Mouse (Mus musculus): Measurements from ENCODE around the gene Irf3.

Irf3 gene

DNA sequence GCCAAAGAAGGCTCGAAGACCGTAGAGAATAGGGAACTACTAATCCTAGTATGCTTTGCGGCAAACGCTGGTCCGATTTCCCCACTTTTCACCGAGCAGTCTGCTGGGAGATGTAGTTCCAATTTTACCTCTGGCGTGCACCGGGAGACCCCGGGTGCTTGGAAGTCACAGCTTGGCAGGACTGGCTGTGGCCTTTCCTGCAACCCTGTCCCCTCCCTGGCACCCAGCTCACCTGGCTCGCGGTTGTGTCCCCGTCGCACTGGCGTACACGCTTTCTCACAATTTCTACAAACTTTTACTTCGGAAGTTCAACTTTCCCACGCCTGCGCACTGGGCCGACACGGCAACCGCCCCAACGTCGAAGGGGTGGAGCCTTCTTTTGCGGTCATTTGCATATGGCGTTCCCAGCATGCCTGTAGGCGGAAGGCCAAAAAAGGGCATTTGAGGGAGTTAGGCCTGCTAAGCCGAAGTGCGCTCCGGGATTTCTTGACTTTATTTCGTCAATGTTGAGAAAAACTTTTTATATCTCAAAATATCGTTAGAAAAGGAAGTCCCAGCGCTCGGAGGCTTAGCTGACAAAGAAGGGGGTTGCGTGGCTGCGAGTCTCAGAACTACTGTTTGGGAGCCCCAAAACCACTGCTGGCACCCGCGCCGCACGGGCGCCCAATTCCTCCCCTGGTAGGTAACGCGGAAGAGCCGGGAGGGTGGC lies at the start of gene Irf3:
Gene Irf3, plus strand, starts transcription at position 418 of the 709 bp plus-strand sequence.
- DNase-seq (ENCODE audit: low spot score) = peak; percentile 96

DNA sequence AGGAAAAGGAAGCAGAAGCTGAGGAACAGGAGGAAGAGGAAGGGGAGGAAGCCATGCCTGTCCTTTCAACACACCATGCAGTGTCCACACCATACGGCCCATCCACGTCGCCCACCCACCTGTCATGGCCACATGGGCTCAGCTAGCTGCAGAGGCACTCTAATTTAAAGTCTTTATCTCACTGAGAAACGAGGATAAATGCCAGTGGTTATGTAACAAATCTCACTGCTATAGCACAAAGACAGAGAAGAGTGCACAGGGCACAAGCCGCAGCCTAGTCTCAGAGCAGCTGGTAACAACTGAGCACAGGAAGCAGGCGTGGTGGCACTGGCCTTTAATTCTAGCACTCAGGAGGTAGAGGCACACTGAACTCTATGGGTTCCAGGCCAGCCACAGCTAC lies 47.5 kb upstream of the Irf3 start:
- no peak for DNase-seq (ENCODE audit: low spot score)

DNA sequence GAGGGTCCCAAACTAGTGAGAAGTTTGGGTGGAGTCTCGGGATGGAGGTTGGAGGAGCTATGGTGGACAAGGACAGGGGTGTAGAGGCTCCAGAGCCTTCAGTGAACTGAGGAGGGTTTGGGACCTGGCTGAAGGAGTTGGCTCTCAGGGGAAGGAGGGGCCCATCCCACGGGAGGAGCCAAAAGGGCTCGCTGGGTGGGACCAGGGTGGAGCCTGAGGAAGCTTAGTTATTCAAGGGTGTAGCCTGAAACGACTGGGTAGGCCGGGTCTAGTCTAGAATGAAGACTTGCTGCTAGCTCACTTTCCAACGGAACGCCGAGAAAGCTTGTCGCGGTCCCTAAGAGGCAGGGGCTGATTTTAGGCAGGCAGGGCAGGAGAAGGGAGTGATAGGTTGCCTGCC lies 45.5 kb upstream of the Irf3 start:
- DNase-seq (ENCODE audit: low spot score) = peak; percentile 80

DNA sequence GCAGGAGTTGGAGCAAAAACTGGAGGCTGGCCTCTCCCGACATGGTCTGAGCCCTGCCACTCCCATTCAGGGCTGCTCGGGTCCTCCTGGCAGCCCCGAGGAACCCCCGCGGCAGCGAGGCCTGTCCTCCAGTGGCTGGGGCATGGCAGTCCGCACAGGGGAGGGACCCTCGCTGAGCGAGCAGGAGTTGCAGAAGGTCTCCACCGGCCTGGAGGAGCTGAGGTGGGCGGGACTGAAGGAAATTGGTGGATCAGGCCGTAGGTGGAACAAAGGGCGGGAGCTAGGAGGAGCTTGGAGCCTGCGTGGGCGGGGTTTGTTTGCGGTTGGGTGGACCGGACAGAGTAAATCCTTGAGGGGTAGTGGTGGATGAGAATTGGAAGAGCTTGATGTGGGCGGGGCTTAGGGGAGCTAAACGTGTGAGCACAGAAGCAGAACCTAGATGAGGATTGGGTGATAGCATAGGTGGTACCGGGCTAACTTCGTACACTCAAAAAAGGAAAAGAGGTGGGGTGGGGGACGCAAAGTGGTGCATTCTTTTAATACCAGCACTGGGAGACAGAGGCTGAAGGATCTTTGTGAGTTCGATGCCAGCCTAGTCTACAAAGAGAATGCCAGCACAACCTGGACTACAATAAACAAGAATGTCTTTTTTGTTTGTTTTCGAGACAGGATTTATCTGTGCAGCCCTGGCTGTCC lies 44.7 kb upstream of the Irf3 start:
- DNase-seq (ENCODE audit: low spot score) = peak; percentile 93

DNA sequence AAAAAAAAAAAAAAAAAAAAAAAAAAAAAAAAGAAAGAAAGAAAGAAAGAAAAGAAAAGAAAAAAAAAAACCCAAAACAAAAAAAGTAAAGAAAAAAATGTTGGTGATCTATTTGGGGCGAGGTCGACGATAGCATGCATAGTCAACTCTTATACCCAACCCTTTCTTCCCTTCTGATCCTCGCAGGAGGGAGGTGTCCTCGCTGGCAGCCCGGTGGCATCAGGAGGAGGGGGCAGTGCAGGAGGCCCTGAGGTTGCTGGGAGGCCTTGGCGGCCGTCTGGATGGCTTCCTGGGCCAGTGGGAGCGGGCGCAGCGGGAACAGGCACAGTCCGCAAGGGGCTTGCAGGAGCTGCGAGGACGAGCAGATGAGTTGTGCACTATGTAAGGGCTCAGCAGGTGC lies 43.9 kb upstream of the Irf3 start:
- DNase-seq (ENCODE audit: low spot score) = no peak

DNA sequence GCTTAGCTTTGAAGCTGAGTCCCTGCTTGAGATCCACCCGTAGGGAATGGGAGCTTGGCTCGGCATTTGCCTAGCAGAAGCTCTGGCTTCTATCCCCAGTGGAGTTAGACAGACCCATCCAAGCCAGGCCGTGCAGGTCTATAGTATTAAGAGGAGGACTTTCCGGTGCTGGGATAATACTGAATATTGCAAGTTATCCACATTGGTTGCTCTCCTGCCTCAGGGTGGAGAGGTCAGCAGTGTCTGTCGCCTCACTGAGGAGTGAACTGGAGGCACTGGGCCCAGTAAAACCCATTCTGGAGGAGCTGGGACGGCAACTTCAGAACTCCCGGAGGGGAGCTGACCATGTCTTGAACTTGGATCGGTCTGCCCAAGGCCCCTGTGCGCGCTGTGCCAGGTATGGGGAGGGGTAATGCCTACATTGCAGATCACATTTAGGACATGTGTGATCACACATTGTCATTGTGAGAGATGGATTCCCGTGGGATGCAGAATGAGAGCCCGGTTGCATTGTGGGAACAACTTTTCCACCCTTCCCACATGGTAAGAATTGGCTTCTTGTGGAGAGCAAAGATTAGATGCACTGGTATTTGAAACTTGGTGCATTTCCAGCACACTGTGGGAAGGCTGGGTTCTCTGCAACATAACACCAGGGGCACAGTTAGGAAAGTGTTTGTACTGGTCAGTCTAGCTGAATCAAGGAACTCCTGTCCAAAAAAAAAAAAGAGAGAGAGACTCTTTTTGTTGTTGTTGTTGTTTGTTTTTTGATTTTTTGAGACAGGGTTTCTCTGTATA lies 43.2 kb upstream of the Irf3 start:
- no peak for DNase-seq (ENCODE audit: low spot score)

DNA sequence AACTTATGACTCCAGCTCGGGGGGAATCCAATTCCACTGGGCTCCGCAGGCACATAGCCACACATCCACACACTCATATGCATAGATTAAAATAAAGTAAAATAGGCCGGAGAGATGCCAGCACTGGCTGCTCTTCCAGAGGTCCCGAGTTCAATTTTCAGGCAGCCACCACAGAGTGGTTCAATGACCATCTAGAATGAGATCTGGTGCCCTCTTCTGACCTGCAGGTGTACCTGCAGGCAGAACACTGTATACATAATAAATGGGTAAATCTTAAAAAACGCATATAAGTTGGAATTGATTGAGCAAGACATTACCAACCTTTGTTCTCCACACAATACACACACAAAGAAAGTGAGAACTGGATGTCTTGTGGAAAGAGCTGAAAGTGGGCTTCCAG lies 41.8 kb upstream of the Irf3 start:
- DNase-seq (ENCODE audit: low spot score) = no peak

DNA sequence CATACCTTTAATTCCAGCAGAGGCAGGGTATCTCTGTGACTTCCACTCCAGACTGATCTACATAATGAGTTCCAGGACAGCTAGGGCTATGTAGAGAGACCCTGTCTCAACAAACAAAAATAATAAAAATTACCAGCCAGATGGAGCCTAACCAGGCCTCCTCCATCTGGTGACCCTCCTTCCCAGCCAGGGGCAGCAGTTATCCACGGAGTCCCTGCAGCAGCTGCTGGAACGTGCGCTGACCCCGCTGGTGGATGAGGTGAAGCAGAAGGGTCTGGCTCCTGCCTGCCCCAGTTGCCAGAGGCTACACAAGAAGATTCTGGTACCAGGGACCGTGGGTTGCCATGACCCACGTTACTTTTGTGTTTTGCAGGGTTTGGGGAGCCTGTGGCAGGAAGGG lies 41.2 kb upstream of the Irf3 start:
- no peak for DNase-seq (ENCODE audit: low spot score)

DNA sequence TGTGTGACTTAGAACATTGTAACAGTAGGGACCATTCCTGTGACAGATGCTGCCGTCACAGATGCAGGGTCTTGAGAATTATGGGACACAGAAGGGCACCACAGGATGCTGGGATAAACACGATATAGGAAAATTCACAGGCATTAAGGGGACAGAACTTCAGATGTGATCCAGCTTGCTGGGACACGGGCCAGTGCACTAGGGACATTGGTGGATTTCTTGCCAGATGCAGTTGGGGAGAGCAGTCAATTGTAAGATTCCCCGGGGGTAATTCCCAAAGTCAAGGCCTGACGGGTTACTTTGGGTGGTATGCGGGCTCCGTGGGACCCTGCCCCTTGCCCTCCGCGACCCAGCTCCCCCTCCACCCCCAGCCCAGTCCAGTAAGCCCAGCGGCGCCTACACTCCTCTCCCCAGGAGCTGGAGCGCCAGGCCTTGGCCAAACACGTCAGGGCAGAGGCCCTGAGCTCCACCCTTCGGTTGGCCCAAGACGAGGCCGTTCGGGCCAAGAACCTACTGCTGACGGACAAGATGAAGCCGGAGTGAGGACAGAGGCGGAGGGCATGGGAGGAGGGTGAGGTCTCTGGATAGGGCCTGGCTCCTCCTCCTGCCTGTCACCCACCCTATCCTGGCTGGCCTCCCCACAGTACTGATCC lies 40.1 kb upstream of the Irf3 start:
- peak; percentile 56 for DNase-seq (ENCODE audit: low spot score)

DNA sequence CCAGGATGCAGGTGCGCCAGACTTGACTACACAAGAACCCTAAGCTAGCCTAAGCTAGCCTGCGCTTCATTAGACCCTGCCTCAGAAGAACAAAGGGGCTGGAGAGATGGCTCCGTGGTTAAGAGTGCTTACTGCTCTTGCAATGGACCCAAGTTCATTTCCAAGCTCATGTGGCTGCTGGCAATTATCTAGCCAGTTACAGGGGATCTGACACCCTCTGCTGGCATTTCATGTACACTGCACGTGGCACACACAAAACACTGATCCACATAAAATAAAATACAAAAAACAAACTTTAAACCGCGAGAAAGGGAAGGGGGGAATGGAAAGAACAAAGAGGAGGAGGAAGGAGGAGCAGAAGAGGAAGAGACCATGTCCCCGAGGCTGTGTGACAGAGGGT lies 39.2 kb upstream of the Irf3 start:
- no peak for DNase-seq (ENCODE audit: low spot score)

DNA sequence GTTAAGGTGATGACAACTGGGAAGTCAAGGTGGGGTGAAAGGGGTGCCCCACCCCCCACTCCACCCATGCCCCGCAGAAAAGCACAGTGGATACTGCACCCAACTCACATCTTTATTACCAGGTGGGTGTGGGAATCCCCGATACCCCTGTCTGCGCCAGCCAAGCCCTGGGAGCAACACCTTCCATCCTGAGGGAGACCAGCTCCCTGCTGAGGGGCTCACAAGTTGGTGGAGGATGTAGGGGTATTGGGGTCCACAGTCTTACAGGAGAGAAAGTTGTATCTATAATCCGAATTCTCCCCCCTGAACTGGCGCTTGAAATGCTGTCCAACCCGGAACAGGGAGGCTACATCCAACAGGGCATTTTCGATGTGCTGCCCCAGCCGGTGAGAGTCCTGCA lies 38.2 kb upstream of the Irf3 start:
- DNase-seq (ENCODE audit: low spot score) = no peak

DNA sequence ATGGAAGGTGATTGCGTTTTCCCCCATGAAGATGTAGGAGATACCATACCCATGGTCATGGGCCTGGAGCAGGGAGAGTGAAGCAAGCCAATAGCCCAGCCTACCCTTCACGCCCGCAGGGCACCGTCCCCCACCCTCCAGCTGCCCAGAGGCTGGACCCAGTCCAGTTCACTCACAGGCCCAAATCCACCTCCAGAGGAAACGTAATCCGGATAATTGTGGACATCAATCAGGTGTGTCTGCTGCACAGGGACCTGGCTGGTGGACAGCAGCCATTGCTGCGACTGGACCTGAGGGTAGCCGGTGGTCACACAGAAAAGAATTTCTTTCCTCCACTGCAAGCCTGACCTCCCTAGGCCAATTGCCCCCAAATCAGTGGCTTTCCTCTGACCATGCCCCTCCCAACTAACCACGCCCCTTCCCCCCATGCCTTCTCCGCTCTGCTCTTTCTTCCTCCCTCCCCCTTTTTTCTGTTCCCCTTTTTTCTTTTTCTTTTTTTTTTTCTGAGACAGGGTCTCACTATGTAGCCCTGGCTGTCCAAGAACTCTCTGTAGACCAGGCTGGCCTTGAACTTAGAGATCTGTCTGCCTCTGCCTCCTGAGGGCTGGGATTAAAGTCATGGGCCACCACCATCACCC lies 37.5 kb upstream of the Irf3 start:
- DNase-seq (ENCODE audit: low spot score) = no peak

DNA sequence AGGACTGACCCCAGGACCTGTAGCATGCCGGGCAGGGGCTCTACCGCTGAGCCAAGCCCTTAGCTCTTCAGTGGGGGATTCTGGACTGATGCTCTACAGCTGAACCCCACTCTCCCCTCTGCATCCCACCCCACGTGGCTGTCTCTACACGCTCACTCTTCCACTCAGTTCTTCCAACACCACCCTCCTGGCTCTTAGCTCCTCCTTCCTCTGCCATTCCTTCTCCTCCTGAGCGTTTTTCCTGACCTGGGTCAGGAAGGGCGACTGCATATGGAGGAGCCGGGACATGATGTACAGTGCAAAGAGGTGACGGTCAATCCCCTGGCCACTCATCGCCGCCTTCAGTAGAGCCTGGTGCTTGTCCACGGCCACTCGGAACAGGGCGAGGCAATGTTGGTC lies 36.9 kb upstream of the Irf3 start:
- peak; percentile 4 for DNase-seq (ENCODE audit: low spot score)

DNA sequence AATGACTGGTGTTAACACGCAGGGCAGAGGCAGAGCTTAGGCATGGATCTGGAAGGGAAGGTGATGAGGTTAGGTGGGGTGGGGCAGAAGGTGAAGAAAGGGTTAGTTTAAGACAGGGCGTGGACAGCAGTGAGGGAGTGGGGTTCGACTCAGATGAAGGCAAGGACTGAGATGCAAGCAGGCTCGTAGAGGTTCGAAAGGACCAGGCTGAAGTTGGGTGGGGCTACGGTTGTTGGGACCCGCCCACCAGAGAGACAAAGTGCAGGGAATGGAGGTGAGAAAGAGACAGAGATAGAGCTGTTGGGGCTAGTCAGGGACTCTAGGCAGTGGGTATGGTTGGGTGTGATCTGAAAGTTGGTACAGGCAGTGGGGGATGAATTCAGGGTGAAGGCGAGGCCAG lies 35.1 kb upstream of the Irf3 start:
- DNase-seq (ENCODE audit: low spot score) = no peak

DNA sequence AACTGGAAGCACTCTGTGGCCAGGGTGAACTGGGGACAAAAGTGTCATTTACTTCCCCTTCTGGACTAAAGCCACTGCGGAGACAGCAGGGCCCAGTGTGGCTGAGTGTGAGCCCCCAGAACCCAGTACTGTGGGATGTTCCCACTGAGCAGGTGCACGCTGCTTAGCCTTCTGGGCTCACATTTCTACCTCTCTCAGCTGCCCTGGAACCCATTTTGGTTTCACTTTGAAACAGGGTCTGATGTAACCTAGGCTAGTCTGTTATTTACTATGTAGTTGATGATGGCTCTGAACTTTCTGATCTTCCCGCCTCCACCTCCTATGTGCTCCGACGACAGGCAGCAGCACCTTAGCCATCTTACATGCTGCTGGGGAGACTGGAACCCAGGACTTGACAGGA lies 34.6 kb upstream of the Irf3 start:
- DNase-seq (ENCODE audit: low spot score) = no peak

DNA sequence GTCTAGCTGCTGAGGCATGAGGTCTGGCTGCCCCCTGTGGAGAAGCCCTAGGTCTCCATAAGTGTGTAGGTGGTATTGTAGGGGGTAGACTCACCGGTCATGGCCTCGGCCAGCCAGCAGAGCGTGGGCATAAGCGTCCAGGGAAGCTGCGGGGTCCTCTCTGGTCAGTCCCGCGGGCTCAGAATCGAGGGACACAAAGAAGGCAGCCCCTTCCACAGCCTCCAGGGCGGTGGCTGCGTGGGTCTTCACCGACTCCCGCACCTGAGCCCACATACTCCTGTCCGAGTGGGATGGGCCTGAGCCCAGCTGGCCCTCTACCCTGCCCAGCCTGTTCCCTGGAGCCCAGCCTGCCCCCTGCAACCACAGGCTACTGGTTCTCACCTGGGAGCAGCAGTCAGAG lies 32.5 kb upstream of the Irf3 start:
- no peak for DNase-seq (ENCODE audit: low spot score)

DNA sequence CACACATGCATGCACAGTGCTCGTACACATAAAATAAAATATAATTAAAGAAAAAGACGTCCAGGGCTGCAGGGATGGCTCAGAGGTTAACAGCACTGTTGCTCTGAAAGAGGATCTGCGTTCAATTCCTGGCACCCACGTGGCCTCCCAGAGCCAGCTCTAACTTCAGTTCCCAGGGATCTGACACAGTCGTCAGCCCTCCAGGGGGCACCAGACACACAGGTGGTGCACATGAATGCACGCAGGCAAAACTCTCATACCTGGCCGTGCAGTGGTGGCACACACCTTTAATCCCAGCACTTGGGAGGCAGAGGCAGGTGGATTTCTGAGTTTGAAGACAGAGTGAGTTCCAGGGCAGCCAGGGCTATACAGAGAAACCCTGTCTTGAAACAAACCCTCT lies 31.5 kb upstream of the Irf3 start:
- DNase-seq (ENCODE audit: low spot score) = no peak

DNA sequence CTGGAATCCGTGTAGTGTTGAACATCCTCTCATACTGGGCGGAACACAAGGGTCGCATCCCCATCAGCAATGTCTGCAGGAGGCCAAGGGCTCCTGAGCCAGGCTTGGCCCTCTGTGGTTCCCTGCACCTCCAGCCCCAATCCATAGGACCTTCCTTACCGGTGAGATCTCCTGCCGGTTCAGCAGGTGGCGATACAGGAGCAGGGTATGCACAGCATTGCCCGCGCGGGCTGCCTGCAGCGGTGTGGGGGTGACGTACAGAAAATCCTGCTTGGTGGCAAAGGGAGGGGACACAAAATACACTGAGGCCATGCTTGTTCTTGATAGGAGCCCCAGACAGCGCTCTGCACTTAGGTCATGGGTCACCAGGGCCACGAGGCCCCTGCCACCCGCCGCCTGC lies 30.8 kb upstream of the Irf3 start:
- no peak for DNase-seq (ENCODE audit: low spot score)

DNA sequence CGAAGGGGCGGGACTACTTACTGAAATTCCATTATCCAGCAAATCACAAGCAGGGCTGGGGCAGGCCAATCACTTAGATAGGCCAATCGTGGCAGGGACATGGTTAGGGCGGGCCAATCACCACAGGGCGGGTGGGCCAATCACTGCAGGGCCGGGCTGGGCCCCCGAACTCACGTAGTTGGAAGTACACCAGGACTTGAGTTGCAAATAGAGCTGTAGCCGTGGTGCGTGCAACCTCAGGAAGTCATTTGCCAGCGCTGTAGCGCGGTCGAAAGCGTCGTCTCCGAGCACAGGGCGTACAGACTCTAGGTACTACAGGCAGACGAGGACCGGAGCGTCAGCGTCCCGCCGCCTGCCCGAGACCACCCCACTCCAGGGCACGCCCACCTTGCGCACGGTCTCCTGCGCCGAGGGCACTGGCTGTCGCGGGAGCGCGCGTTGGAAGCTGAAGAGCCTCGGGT lies 27.2 kb upstream of the Irf3 start:
- DNase-seq (ENCODE audit: low spot score) = peak; percentile 90

DNA sequence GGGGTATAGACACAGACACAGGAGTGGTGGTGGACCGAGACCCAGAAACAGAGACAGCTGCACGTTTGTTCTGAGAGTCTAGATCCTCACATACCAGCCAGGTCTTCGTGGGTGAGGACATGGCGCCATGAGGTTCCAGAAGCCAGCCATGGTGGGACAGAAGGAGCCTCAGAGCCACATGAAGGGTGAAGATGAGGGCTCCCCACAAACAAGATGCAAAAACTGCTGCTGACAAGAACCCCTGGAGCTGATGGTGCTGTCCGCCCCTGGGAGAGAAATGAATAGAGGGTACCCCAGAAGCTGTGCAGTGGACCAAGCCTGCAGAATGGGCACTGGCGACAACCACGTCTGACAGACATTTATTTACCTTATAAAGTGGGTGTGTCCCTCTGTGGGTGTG lies 26.3 kb upstream of the Irf3 start:
- no peak for DNase-seq (ENCODE audit: low spot score)

DNA sequence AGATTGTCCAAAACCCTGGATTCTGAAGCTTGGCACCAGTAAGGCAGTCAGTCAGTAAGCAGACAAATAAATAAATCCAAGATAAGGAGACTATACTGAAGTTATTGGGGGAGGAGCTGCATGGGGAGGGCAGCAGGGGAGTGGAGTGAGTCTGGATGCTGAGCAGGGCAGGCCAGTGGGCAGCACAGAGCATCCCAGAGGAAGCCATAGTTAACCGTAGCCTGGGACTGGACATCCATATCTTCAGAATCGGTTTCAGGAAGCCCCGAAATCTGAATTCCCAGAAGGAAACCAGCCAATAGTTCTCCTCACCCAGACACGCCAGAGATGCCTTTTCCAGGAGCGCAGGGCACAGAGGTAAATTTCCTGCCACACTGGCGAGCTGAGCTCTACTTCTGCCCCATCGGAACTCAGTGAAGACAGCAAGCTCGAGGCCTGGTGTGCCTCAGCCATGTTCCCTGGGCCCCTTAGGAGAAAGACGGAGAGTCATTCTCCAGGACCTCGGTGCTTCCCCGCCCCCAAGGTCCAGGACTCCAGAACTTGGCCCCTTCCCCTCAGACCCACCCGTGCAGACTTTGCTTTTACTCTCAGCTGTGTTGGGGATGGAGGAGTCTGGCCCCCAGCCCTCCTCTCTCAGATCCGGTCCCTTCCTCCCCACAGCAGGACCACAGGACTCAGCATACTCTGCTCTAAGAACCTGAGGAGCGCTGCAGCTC lies 23.9 kb upstream of the Irf3 start:
- no peak for DNase-seq (ENCODE audit: low spot score)

All from testis, postnatal 14 days (tissue).